Mouse (Mus musculus): ENCODE data around the gene Slc16a5.

The Slc16a5 gene

DNA sequence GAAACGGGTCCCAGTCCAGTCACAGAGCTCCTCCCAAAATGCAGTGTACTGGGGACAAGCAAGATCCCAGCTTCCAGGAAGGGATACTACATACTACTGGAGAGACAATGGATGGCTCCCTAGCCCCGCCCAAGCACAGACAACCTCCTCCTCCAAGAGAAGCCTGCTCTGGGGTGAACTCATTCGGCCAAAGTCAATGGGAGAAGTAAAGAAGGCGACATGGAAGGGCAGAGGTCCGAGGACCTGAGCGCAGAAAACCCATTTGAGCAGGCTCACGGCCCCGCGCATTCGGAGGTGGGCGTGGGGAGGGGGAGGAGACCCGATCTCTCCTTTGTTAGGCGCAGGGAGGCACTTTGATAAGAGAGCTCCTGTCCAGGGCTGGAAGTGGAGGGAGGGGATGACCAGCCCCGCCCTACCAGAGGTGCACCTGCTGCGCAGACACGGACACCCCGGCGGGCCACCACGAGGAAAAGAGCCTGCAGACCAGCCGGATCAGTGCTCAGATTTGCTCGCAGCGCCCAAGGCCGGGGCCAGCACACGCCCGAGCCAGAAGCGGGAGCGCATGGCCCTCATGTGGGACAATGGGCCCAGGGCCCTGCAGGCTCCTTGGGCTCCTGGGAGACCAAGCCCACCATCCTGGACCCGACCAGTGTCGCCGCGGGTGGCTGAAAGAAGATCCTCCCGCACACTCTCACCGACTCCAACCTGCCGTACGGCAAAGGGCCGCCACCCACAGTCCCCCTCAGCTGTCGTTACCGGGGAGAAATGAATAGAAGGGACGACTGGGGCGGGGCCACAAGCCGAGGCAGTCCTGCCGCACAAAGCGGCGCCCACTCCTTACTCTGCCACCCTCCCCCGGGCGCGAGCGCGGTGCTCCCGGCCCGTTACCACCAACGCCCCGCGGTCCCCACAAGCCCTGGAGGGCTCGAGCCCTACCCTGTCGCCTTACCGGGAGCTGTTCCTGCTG, 51.3 kb downstream of the Slc16a5 start:
- in situ Hi-C loops (cut with MboI, MseI) = loop anchor here (5.0 kb wide), 1 partner anchor 101 kb away; no protein-coding TSS in a partner anchor

DNA sequence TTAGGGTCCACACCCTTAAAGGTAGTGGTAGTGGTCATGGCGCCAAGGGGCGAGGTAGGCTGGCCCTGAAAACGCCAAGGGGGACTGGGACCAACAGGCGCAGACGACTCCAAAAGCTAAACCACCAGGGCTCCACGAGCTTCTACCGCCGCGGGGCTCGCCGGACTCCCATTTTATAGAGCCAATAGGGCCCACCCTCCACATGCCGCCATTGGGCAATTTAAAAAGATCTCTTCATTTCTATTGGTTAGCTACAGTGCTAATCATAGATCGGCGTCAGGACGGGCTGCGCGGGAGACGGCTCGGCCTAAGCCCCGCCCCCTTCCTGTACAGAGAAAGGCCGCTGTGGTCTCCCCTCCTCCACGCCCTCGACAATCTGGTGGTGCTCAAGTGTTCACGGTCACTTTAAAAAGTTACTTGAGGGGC, 52.0 kb downstream of the Slc16a5 start, which contains the start of gene Jpt1:
TSS of gene Jpt1 (minus strand) at position 150 of the 426 bp plus-strand sequence.
- in situ Hi-C loops (cut with MboI, MseI) = loop anchor here (5.0 kb wide), 1 partner anchor 102 kb away; no protein-coding TSS in a partner anchor

DNA sequence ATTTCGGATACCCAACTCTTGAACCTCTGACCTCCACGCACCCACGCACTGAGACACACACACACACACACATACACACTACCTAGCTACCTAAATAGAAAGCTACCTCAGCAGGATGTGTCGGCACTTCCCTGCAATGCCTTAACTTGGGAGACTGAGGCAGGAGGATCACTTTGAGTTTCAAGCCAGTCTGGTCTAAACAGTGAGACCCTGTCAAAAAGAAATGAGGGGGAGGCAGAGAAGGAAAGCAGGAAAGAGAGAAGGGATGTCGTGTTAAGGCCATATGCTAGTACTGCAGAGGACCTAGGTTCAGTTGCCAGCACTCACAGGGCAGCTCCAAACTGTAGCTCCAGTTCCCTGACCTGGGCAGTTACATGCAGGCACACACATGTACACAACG, 52.7 kb downstream of the Slc16a5 start:
- in situ Hi-C loops (cut with MboI, MseI) = no loop called here

DNA sequence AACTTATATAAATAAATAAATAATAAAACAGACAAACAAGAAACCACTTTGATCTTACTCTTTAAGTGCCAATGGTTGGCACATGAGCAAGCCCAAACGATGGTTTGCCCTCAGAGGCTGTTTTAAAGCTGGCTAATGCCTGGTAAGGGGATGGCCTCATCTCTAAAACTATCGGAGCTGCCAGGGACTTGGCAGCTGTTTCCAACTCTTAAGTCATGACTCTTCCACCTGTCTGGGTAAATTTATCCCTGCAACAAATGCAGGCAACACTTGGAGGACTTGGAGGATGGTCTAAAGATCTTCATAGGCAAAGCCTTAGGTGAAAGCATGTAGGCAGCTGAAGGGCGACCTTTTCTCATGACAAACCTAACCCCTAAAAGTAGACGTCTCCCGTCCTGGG, 54.7 kb downstream of the Slc16a5 start:
- in situ Hi-C loops (cut with MboI, MseI) = no loop called here

DNA sequence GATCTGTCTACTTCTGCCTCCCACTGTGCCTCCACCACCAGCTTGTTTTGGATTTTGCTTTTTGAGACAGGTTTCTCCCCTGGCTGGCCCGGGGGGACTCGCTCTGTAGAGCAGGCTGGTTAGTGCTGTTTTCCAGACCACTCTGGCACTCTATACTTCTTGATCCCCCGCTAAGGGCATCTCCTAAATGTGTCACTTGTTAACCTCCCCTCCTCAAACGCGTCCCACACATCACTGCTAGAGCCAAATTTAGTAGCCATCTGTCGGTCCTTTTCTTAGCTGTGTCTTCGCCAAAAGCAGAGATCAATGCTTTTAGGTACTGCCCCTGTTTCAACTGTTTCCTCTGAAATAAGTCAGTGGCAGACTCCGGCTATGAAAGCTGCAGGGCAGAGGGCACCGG, 56.4 kb downstream of the Slc16a5 start:
- in situ Hi-C loops (cut with MboI, MseI) = no loop called here

DNA sequence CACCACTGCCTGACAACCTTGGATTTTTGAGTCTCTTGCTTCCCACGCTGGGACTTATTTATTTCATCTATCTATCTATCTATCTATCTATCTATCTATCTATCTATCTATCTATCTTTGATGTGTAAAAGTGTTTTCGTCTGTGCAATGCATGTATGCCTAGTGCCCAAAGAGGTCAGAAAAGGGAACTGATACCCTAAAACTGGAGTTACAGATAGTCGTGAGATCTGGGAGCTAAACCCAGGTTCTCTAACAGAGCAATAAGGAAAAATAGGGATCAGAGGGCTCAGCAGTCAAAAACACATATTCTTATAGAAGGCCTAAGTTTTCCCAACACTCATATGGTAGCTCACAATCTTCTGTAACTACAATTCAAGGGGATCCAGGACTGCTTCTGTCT, 57.3 kb downstream of the Slc16a5 start:
- in situ Hi-C loops (cut with MboI, MseI) = no loop called here

DNA sequence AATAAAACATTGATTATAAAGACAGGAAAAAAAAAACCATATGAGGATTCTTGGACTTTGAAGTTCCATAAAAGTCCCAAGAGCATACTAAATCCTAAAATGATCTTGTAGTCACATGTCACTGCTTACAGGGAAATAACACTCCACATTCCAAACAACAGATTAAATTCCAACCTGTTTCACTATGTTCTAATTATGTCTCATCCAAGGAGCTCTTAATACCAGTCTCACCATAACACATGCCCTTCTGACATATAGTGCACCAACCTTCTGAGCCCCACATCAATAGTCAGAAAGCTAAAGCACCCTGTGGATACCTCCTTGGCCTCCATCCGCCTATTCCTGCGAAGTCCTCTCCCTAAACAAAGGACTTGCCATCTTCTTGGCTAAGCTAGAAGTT, 57.9 kb downstream of the Slc16a5 start:
- in situ Hi-C loops (cut with MboI, MseI) = no loop called here

DNA sequence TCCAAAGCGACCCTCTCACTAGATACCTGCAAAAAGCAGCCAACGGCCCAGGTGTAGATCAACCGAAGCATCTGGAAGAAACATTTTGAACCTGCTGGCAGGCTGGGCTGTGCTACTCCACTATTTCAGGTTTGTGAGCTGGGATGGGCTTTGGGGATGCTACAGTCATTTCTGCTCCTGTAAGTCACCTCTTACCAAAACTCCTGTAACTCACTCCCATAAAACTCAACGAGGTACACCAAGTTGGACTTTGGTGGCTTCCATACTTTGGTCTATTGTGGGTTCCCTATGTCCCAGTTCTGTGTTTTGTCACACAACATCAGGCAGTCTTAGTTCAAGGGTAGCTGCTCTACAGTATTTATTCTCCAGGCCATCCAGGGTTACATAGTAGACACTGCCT, 58.8 kb downstream of the Slc16a5 start:
- in situ Hi-C loops (cut with MboI, MseI) = no loop called here

DNA sequence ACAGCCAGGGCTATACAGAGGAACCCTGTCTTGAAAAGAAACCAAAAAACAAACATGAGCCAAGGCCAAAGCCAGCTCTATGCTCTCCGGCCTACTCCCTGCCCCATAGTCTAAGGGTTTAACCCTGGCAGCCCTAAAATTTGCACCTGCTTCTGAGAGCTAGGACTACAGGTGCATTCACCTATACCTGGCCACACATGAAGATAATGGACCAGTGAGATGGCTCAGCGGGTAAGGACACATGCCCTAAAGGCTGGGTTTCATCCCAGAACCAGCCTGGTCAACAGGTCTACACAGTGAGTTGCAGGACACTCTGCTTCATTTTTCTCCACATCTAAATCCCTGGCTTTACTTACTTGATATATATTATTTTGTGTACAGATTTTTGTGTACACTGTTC, 60.0 kb downstream of the Slc16a5 start:
- in situ Hi-C loops (cut with MboI, MseI) = no loop called here

DNA sequence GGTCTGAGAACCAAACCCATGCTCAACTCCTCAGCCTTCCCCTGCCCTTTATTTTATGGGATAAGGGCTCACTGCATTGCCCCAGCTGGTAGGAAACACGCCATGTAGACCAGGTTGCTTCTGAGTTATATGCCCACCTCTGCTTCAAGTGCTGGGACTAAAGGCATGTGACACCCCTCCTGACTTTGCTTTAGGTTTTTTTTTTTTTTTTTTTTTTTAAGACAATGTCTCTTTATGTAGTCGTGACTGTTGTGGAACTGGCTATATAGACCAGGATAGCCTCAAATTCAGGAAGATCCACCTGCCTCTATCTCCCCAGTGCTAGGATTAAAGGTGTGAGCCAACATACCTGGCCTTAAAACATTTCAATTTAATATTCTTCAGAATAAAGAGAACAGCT, 60.4 kb downstream of the Slc16a5 start:
- in situ Hi-C loops (cut with MboI, MseI) = no loop called here

All from regulatory T cell (primary cell).